Mouse (Mus musculus): ENCODE data around the gene 2310039H08Rik.

DNA sequence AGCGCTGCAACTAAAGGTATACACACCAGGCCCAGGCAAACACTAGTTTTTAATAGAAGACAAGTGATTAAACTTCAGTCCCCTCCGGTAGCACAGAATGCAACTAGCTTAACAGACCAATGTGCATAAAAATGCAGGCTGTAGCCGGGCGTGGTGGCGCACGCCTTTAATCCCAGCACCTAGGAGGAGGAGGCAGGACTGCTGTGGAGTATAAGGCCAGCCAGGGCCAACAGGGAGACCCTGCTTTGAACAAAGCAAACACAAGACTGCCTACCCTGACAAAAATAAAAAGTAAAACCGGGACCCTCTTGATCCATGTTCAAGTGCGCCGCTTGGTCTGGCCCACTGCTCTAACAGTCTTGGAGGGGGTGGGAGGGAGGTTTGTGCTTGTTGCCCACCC is 2.6 kb downstream of the 2310039H08Rik start:
- TF ChIP-seq CTCF (IDR thresholded peaks at IDR 0.05; ENCODE audit: low read depth), result no peak
- TF ChIP-seq EP300 (IDR thresholded peaks at IDR 0.05; ENCODE audit: low read depth), result no peak
